In the genomic region with DNA sequence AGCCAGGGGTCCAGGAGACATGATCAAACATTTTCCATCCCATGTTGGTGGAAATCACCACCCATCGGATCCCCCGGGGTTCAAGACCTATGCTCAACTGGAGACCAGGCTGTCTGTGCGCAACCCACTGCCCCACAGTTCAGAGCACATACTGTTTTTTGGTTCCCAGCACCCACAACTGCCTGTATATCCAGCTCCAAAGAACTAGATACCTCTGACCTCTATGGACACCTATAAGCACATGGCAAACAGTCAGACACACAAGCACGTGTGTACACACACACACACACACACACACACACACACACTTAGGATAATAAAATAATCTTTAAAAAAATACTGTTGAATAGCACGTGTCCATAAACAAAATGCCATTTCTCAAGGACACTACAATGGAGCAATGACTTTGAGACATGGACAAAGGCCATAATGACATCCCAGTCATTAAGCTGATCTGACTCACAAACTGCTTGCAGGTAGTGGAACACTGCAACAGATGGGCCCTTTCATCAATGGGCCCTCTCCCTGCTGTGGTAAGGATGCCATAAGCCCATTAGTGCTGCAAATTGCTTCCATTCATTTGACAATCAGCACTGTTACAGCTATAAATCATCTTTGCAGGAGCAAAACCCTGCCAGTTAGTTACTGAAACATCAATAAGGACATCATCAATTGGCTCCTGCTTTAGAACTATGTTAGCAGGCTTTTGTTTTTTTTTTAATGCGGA, we compare ENCODE assay signal across 16 mouse cellular contexts.
DNase-seq lines count a peak whose midpoint lies in the region; ATAC-seq lines count a peak whose summit lies in the region.
"Had no signal": no experiment of that assay in that cellular context is flagged by ENCODE, and none has a peak within 500 bp of the region (broad histone marks: within the 10 kb centered on the region; RNA-seq: fewer than 3 reads in every experiment).

No protein-coding gene starts in this region.

- H3K4me3 ChIP-seq in neural tube, embryonic 11.5 days (ENCODE audit: low read depth, low read length) = no peak overlapping the region
- H3K4me3 ChIP-seq: embryonic facial prominence, embryonic 15.5 days; heart, embryonic 10.5 days; liver, embryonic 12.5 days; stomach, embryonic 15.5 days had no signal

- intact Hi-C loops in heart, postnatal 36 days (cut with DNase I) = no loop called here

- H3K36me3 ChIP-seq in neural tube, embryonic 11.5 days (ENCODE audit: control insufficient read depth, insufficient read depth, low read length) = no peaks in the 10 kb centered on the region
- H3K36me3 ChIP-seq: embryonic facial prominence, embryonic 15.5 days; heart, embryonic 10.5 days; liver, embryonic 12.5 days; stomach, embryonic 15.5 days had no signal

- no peak overlapping the region for H3K9ac ChIP-seq in neural tube, embryonic 11.5 days (ENCODE audit: low read length)
- H3K9ac ChIP-seq: embryonic facial prominence, embryonic 15.5 days; liver, embryonic 12.5 days; stomach, embryonic 15.5 days had no signal

- H3K4me2 ChIP-seq in neural tube, embryonic 11.5 days (ENCODE audit: low read depth) = no peak overlapping the region
- H3K4me2 ChIP-seq: embryonic facial prominence, embryonic 15.5 days; liver, embryonic 12.5 days; stomach, embryonic 15.5 days had no signal

- ATAC-seq in neural tube, embryonic 11.5 days (ENCODE audit: insufficient read depth, low FRiP score, low TSS enrichment) = peak; percentile 48
- no peak for ATAC-seq in granulocyte monocyte progenitor cell, adult 5-6 weeks (replicated peaks; ENCODE audit: poor library complexity, severe bottlenecking)
- ATAC-seq: liver, embryonic 12.5 days had no signal

- no peak overlapping the region for H3K27ac ChIP-seq in neural tube, embryonic 11.5 days (ENCODE audit: low read depth, low read length)
- H3K27ac ChIP-seq: embryonic facial prominence, embryonic 15.5 days; heart, embryonic 10.5 days; liver, embryonic 12.5 days; stomach, embryonic 15.5 days had no signal

- 69% methylated on average over 6 of the region's 6 CpGs for WGBS in neural tube, embryonic 11.5 days

- no peaks in the 10 kb centered on the region for H3K9me3 ChIP-seq in neural tube, embryonic 11.5 days (ENCODE audit: control insufficient read depth, low read length)
- H3K9me3 ChIP-seq: embryonic facial prominence, embryonic 15.5 days; heart, embryonic 10.5 days; liver, embryonic 12.5 days; stomach, embryonic 15.5 days had no signal

- peak; percentile 5 for DNase-seq in heart, adult 11 months
- no peak for DNase-seq in heart, postnatal 36 days
- DNase-seq in neural tube, embryonic 11.5 days (ENCODE audit: low spot score) = no peak
- DNase-seq in neural tube, embryonic 10.5 days (ENCODE audit: extremely low spot score, low spot score) = no peak
- peak; percentile 16 for DNase-seq in mesoderm, embryonic 11.5 days (ENCODE audit: low read depth, low spot score)
- DNase-seq in retina, postnatal 7 days (ENCODE audit: low read depth, low spot score) = peak; percentile 13
- DNase-seq in kidney, postnatal 4 days = no peak
- DNase-seq: adrenal gland, adult 2 months; gastrocnemius, postnatal 10 days; kidney, adult 8-10 months; right cerebral cortex, adult 18-20 months had no signal

- no peaks in the 10 kb centered on the region; the same call in 1 of the 2 replicates for H3K4me1 ChIP-seq in neural tube, embryonic 11.5 days (ENCODE audit: control insufficient read depth, insufficient read depth, low read length)
- H3K4me1 ChIP-seq: embryonic facial prominence, embryonic 15.5 days; heart, embryonic 10.5 days; liver, embryonic 12.5 days; stomach, embryonic 15.5 days had no signal

- no peaks in the 10 kb centered on the region for H3K27me3 ChIP-seq in neural tube, embryonic 11.5 days (ENCODE audit: control insufficient read depth, insufficient read depth, low read length)
- H3K27me3 ChIP-seq: embryonic facial prominence, embryonic 15.5 days; liver, embryonic 12.5 days; stomach, embryonic 15.5 days had no signal

Comparison
In these comparisons a context has a peak if more than half of its experiments do, and no peak if none do; other contexts are left out.
1. DNase-seq: peak in heart, adult 11 months (single experiment), mesoderm, embryonic 11.5 days (single experiment) and retina, postnatal 7 days (single experiment); none in heart, postnatal 36 days (0 of 2), neural tube, embryonic 11.5 days (single experiment), neural tube, embryonic 10.5 days (single experiment) and kidney, postnatal 4 days (0 of 2).